Mouse (Mus musculus) liver, postnatal 0 days (tissue): ENCODE results near the gene Impad1.

Source experiments
- CTCF ChIP-seq: sonication (generic); IDR thresholded peaks from 2 replicates; pipeline ENCODE4 v1.5.1; 2016; ENCODE audit warnings: antibody characterized with exemption, low read depth
- EP300 ChIP-seq: IDR thresholded peaks from 2 replicates; pipeline ENCODE4 v1.6.1; 2016; ENCODE audit warnings: antibody characterized with exemption, low read depth, mild to moderate bottlenecking

GRCm38 (mm10) chr4:4722081-4722480 lies 71.1 kb downstream of the Impad1 start:
- no peak for TF ChIP-seq CTCF
- no peak for TF ChIP-seq EP300
